Mouse (Mus musculus): ENCODE data around the gene Gpr179. TPM values are rescaled to one million over a fixed set of nuclear protein-coding genes. Genes with fewer than 3 reads are reported as not detected.

Gene Gpr179
- total RNA-seq, 2 experiments from 2014 or later = 0.02 TPM; not detected in 1

- DNase-seq (ENCODE audit: low spot score) = no peak
These were observed 3.4 kb upstream of the Gpr179 start for GRCm38 (mm10) chr11:97355247-97355646.

- no peak for DNase-seq (ENCODE audit: low spot score)
These were observed 2.8 kb upstream of the Gpr179 start for GRCm38 (mm10) chr11:97354646-97355045.

GRCm38 (mm10) chr11:97352935-97353597 lies 1.2 kb upstream of the Gpr179 start:
- no peak for DNase-seq (ENCODE audit: low spot score)

GRCm38 (mm10) chr11:97350035-97350434 lies 1.8 kb downstream of the Gpr179 start:
- DNase-seq (ENCODE audit: low spot score) = peak; percentile 48

- no peak for DNase-seq (ENCODE audit: low spot score)
These were observed 4.6 kb downstream of the Gpr179 start for GRCm38 (mm10) chr11:97347291-97347690.

GRCm38 (mm10) chr11:97346383-97346782 lies 5.5 kb downstream of the Gpr179 start:
- no peak for DNase-seq (ENCODE audit: low spot score)

- no peak for DNase-seq (ENCODE audit: low spot score)
These were observed 6.4 kb downstream of the Gpr179 start for GRCm38 (mm10) chr11:97345446-97345845.

- DNase-seq (ENCODE audit: low spot score) = peak; percentile 47
These were observed 8.3 kb downstream of the Gpr179 start for GRCm38 (mm10) chr11:97343619-97344018.

- DNase-seq (ENCODE audit: low spot score) = no peak
These were observed 8.7 kb downstream of the Gpr179 start for GRCm38 (mm10) chr11:97343175-97343574.

GRCm38 (mm10) chr11:97338977-97339315 lies 12.9 kb downstream of the Gpr179 start:
- peak; percentile 75 for DNase-seq (ENCODE audit: low spot score)

- DNase-seq (ENCODE audit: low spot score) = no peak
These were observed 13.4 kb downstream of the Gpr179 start for GRCm38 (mm10) chr11:97338302-97338976.

GRCm38 (mm10) chr11:97337363-97337762 lies 14.5 kb downstream of the Gpr179 start:
- DNase-seq (ENCODE audit: low spot score) = no peak

GRCm38 (mm10) chr11:97336751-97337345 lies 15.0 kb downstream of the Gpr179 start:
- DNase-seq (ENCODE audit: low spot score) = no peak

GRCm38 (mm10) chr11:97336238-97336637 lies 15.6 kb downstream of the Gpr179 start:
- no peak for DNase-seq (ENCODE audit: low spot score)

- no peak for DNase-seq (ENCODE audit: low spot score)
These were observed 17.5 kb downstream of the Gpr179 start for GRCm38 (mm10) chr11:97334400-97334799.

- DNase-seq (ENCODE audit: low spot score) = no peak
These were observed 18.0 kb downstream of the Gpr179 start for GRCm38 (mm10) chr11:97333896-97334295.

- DNase-seq (ENCODE audit: low spot score) = no peak
These were observed 18.8 kb downstream of the Gpr179 start for GRCm38 (mm10) chr11:97333044-97333443.

GRCm38 (mm10) chr11:97331231-97332190 lies 20.4 kb downstream of the Gpr179 start:
- DNase-seq (ENCODE audit: low spot score) = no peak

- DNase-seq (ENCODE audit: low spot score) = no peak
These were observed 21.6 kb downstream of the Gpr179 start for GRCm38 (mm10) chr11:97330315-97330714.

- peak; percentile 61 for DNase-seq (ENCODE audit: low spot score)
These were observed 23.7 kb downstream of the Gpr179 start for GRCm38 (mm10) chr11:97328148-97328547.

- no peak for DNase-seq (ENCODE audit: low spot score)
These were observed 26.7 kb downstream of the Gpr179 start for GRCm38 (mm10) chr11:97325224-97325623.
